Mouse (Mus musculus) C2C12 (cell line): ENCODE measurements around the gene Crygn. TPM values are rescaled to one million over a fixed set of nuclear protein-coding genes. Genes with fewer than 3 reads are reported as not detected.
"Not testable (repeated sequence)": the region's sequence is repeated elsewhere in the genome, so short reads cannot be mapped to it uniquely, and the experiment has no call there.

ENCODE experiments used
- H3K27me3 ChIP-seq: one replicate; pipeline ENCODE4 v1.6.1; 2011; ENCODE audit not compliant: control insufficient read depth, insufficient read depth, insufficient read length
- H3K36me3 ChIP-seq: one replicate; pipeline ENCODE4 v1.6.1; 2011; ENCODE audit not compliant: control insufficient read depth, insufficient read depth
- H3K4me3 ChIP-seq: one replicate; pipeline ENCODE4 v1.5.1; 2011; ENCODE audit warnings: mild to moderate bottlenecking, control low read depth; ENCODE audit not compliant: poor library complexity, insufficient read depth, severe bottlenecking
- H3K79me2 ChIP-seq: one replicate; pipeline ENCODE4 v1.6.1; 2011; ENCODE audit not compliant: control insufficient read depth, insufficient read depth
- H3K79me3 ChIP-seq: one replicate; pipeline ENCODE4 v1.6.1; 2011; ENCODE audit warnings: low read depth, control low read depth
- H3ac ChIP-seq: one replicate; pipeline ENCODE3; 2011; ENCODE audit warnings: low read depth; ENCODE audit not compliant: control insufficient read depth, insufficient read length
- CEBPB ChIP-seq: IDR thresholded peaks from one replicate; pipeline ENCODE4 v1.6.1; 2011; ENCODE audit warnings: low read depth, mild to moderate bottlenecking, control low read depth, moderate library complexity
- CTCF ChIP-seq: IDR thresholded peaks from one replicate; pipeline ENCODE4 v1.5.1; 2011; ENCODE audit not compliant: control insufficient read depth, insufficient read depth, insufficient read length
- FOSL1 ChIP-seq: IDR thresholded peaks from one replicate; pipeline ENCODE4 v1.8.0; 2011; ENCODE audit warnings: mild to moderate bottlenecking, low read length; ENCODE audit not compliant: poor library complexity, insufficient read depth, severe bottlenecking
- MAX ChIP-seq: IDR thresholded peaks from one replicate; pipeline ENCODE4 v1.6.1; 2011; ENCODE audit warnings: mild to moderate bottlenecking, control low read depth
- MYOD1 ChIP-seq: IDR thresholded peaks from one replicate; pipeline ENCODE4 v1.6.1; 2011; ENCODE audit warnings: low read depth; ENCODE audit not compliant: control insufficient read depth, insufficient read length
- MYOG ChIP-seq: IDR thresholded peaks from one replicate; pipeline ENCODE4 v1.6.1; 2011; ENCODE audit not compliant: control insufficient read depth, insufficient read length; ENCODE audit errors: extremely low read depth
- USF1 ChIP-seq: IDR thresholded peaks from one replicate; pipeline ENCODE4 v1.6.1; 2011; ENCODE audit warnings: low read depth, mild to moderate bottlenecking, control low read depth, moderate library complexity
- polyA plus RNA-seq: library from polyadenylated mRNA; unstranded; fragments of >200 nt; fragmentation: generic; extraction: Trizol; gene quantifications from one replicate; pipeline ENCODE4 v1.2.1, GENCODE M21; 2012; ENCODE audit warnings: missing spikeins

The Crygn gene
- polyA plus RNA-seq, 1 experiment, result not detected

- Histone ChIP-seq H3K36me3 (no peaks in the 10 kb centered on the region), H3ac (no peak overlapping the region), H3K79me2 (no peaks in the 10 kb centered on the region), H3K27me3 (peaks cover 13% of the 10 kb centered on the region), H3K79me3 (no peaks in the 10 kb centered on the region), H3K4me3 (no peak overlapping the region)
- TF ChIP-seq MAX (no peak), MYOG (no peak), MYOD1 (no peak)
Measured at GRCm38 (mm10) chr5:24778843-24779140, 21.0 kb upstream of the Crygn start.

DNA sequence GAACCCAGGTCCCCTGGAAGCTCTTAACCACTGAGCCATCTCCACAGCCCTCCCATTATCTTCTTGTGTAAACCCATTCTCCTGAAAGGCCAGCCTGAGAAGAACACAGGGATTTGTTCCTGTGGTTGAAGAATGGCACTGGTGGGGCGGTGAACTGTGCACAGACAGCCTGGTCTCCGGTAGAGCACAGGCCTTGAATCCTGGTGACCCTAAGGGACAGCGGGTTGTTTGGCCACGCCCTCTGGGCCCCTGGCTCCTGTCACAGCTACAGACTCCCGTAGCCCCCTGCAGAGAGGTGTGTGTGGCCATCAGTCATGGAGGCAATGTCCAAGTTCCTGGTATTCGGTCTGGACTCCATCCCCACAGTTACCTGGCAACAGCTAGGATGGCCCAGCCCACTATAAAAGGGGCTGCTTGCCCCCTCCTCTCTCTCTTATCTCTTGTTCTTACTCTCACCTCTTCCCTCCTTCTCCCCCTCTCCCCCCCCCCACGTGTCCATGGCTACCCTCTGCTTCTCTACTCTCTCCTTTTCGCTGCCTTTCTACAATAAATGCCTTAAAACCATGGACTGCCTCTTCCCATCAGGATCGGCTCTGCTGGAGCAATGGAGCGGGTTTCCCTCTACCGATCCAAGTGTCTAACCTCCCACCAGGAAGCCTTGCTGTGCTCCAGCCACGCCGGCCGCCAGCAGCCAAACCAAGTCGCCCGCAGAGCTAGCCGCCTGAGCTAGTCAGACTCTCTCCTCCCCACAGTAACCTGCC, 20.5 kb upstream of the Crygn start:
- H3K36me3 ChIP-seq, result no peaks in the 10 kb centered on the region
- no peak for TF ChIP-seq MYOD1
- TF ChIP-seq MYOG, result no peak
- no peak for TF ChIP-seq FOSL1
- no peak for TF ChIP-seq USF1
- TF ChIP-seq CEBPB, result no peak
- H3K79me2 ChIP-seq, result no peaks in the 10 kb centered on the region
- no peak overlapping the region for H3K4me3 ChIP-seq
- no peak overlapping the region for H3ac ChIP-seq
- no peaks in the 10 kb centered on the region for H3K79me3 ChIP-seq
- peaks cover 11% of the 10 kb centered on the region for H3K27me3 ChIP-seq

DNA sequence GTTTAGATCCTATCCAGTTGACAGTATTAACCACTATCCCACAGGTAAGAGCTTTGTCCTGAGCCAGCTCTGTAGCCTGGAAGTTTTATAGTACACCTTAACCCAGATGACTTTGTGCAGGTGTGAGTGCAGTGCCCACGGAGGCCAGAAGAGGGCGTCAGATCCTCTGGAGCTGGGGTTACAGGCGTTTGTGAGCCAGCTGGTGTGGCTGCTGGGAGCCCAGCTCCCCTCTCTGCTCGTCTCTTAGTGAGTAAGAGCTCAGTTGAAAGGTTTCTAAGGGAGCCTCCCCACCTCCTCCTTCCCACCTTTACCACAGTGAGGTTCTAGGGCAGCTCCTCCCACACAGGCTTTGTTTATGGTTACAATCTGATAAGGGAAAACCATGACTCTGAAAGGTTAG, 18.9 kb upstream of the Crygn start:
- Histone ChIP-seq H3K4me3 (no peak overlapping the region), H3K79me3 (no peaks in the 10 kb centered on the region), H3K27me3 (peaks cover 10% of the 10 kb centered on the region), H3K79me2 (no peaks in the 10 kb centered on the region), H3ac (no peak overlapping the region), H3K36me3 (no peaks in the 10 kb centered on the region)
- no peak for TF ChIP-seq USF1

DNA sequence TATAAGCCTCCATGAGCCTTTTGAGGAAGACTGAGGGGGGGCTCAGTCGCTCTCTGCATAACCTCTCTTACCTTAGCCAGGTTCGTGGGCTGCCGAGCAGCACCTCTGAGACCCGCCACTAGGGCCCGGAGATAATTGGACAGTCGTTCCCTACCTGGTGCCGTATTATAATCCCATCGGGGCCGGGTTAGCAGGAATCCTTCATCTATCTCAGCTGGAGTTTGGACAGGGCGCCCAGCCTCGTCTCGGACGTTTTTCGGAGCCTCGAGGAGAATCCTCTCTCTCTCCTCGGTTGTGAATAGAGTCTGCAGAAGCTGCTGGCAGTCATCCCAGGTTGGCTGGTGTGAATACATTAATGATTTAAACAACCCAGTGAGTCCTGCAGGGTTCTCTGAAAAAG, 16.7 kb upstream of the Crygn start:
- H3K79me3 ChIP-seq, H3ac ChIP-seq, H3K4me3 ChIP-seq, H3K79me2 ChIP-seq, H3K36me3 ChIP-seq, H3K27me3 ChIP-seq: not testable (repeated sequence)

DNA sequence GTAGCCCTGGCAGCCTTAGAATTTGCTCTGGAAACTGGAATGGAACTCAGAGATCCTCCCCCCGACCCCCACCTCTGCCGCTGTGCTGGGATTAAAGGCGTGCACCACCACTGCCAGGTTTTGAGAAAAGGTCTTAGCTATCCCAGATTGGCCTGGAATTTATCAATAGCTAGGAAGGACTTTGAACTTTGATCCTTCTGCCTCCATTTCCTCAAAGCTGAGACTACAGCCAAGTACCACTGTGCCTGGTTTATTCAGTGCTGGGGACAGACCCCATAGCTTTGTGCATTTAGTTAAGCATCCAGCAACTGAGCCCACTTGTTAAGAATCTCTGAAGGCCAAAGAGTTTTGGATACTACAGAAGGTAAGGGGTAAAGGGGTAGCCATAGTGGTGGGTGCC, 877 bp downstream of the Crygn start:
- Histone ChIP-seq H3K79me3 (no peaks in the 10 kb centered on the region), H3K79me2 (no peaks in the 10 kb centered on the region), H3ac (no peak overlapping the region), H3K4me3 (no peak overlapping the region), H3K27me3 (no peaks in the 10 kb centered on the region), H3K36me3 (no peaks in the 10 kb centered on the region)
- TF ChIP-seq FOSL1 (no peak), MAX (no peak), CEBPB (no peak), MYOG (no peak), USF1 (no peak), MYOD1 (no peak), CTCF (no peak)

GRCm38 (mm10) chr5:24752175-24752498, 5.7 kb downstream of the Crygn start:
- Histone ChIP-seq H3K79me3 (no peaks in the 10 kb centered on the region), H3K4me3 (no peak overlapping the region), H3K36me3 (no peaks in the 10 kb centered on the region), H3K27me3 (no peaks in the 10 kb centered on the region), H3K79me2 (no peaks in the 10 kb centered on the region), H3ac (no peak overlapping the region)
- no peak for TF ChIP-seq MYOD1
- TF ChIP-seq CTCF, result no peak
- TF ChIP-seq USF1, result no peak
- no peak for TF ChIP-seq CEBPB
- no peak for TF ChIP-seq FOSL1
- no peak for TF ChIP-seq MYOG
- TF ChIP-seq MAX, result no peak
